Mouse (Mus musculus) natural killer cell, adult 2 months (primary cell): ENCODE results near the gene Stk25.

ENCODE experiments used
- DNase-seq, 2 experiments: peaks; one replicate each; pipeline ENCODE4 v3.0.0; 2022; ENCODE audit warnings: low spot score in 2 of 2

The Stk25 gene

DNA sequence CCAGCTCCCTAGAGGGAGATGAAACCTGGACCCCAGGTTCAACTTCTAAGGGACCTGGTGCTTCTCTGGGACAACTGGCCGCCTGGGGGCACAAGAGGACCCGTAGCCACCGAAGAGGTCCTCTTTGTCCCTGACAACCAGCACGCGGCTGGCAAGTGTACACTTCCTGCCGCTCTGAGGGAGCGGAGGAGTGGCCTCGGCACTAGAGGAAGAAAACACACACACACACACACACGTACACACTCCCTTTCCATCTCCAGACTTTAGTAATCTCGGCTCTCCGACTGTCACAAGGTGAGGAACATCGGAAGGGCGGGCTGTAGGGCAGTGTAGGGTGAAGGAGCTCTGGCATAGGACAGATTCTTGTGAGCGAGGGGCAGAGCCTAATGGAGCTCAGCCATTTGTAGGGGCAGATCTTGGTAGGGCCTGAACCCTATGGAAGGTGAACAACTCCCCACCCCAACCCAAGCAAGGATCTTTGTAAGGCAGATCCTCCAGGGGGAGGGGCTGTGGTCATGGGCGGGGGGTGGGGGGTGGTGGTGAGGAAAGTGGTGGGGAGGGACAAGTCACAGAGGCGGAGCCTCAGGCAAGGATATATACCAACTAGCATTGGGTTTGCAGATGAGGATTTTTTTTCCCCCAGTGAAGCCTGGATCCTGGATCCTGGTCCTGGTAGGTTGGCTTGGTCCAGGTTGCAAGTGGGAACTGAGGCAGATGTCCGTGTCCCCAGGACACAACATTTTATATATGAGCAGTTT lies 10.5 kb upstream of the Stk25 start:
- DNase-seq: peak; percentile 63 to 76

DNA sequence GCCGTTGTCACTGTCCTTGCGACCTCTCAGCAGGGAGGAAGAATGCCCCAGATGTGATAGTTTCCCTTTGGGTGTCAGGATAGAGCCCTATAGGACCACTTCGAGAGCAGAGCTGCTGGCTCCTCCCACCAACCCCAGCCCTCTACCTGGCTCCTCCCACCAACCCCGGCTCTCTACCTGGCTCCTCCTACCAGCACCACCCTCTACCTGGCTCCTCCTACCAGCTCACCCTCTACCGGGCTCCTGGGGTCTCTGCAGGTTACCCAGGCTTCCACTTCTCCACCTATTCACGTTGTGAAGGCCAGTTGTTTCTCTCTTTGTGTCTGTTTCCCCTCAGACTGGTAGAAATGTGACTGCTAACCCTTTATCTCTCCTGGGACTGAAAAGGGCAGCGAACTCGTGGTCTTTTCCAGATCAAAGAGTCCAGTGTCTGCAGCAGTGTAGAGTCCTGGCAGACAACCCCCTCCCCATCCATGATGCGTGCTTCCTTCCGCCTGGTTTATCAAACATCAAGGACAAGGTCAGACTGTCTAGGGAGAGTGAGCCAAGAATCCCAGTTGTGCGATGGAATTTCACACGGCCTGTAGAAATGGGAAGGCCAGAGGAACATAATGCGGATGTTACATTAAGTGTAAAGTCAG lies 9.4 kb upstream of the Stk25 start:
- peak; percentile 38 to 66 for DNase-seq

DNA sequence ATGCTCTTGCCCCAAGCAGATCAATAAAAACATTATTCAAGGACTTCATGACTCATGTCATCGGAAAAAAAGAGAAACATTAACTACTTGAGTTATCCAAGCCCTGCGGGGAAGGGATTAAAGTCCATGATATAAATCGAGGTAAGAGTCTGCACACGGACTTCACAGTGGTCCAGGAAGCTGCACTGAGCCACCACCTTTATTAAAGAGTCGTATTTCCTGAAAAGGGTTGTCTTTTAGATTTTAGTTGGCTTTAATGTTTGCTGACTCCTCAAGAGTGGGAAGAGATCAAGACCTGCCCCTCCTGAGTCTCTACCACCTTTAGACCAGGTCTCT lies 1.5 kb downstream of the Stk25 start:
- no peak for DNase-seq

DNA sequence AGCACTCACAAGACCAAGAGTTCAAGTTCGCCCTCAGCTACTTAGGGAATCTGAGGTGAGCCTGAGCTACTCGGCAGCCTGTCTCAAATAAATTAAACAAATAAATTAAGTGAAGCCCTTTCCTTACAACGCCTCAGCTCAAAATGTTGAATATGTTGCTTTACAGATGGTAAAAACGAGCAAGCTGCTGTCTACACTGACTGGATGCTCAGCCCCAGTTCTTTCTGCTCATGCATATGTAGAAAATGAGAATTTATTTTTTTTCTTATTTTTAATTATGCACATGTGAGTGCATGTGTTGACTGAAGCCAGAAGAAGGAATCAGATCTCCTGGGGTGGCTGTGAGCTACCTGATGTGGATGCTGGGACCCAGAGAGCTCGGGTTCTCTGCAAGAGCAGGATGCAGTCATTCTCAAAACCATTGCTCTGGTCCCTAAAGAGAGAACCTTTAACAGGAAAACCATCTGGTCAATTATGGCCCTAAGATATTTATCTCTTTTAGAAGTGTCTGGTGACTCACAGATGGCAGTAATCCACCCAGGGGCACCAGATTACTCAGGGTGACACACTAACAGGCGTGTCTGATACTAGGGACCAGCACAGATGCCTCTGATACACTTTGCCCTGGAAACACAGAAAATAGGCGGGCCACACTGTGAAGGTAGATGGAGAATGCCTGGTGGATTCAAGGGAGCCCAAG lies 2.0 kb downstream of the Stk25 start:
- no peak for DNase-seq

DNA sequence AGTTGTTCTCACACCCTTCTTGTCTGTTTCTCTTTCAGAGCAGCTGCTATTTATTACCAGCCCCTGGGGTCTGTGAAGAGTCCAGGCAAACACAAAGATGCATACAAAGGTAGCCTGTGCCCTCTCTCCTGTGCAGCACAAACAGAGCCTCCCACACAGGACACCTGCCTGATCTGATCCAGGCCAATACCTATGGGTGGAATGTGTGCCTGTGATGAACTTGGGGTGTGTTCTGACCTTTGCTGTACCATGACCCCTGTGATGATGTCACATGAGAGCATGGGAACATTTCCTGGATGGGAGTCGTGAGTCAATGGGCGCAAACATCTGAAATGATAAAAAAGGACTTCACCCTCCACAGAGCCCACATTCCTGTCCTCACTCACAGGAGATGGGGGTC lies 3.7 kb downstream of the Stk25 start:
- no peak for DNase-seq

DNA sequence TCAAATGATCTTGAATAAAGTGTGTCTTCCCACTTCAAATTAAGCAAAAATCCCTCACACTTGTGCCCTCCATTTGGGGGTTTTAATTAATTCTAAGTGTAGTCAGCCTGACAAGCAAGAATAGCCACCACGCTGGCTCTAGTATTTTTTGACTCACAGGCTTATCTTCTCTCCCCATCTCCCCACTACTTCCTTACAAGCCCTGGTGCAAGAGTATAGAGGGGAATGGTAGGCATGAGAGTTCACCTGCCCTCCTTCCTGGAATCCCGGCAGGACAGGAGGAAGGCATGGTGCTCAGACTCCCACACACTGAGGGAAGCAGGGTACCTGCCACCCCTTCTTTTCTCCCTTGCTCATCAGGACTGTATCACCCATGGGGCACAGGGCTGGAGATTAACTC lies 4.2 kb downstream of the Stk25 start:
- no peak for DNase-seq

GRCm38 (mm10) chr1:93649604-93650172 lies 8.8 kb downstream of the Stk25 start:
- no peak for DNase-seq

- DNase-seq: no peak
Observed at GRCm38 (mm10) chr1:93642692-93643091, 15.8 kb downstream of the Stk25 start.

GRCm38 (mm10) chr1:93641978-93642377 lies 16.5 kb downstream of the Stk25 start:
- no peak for DNase-seq

DNA sequence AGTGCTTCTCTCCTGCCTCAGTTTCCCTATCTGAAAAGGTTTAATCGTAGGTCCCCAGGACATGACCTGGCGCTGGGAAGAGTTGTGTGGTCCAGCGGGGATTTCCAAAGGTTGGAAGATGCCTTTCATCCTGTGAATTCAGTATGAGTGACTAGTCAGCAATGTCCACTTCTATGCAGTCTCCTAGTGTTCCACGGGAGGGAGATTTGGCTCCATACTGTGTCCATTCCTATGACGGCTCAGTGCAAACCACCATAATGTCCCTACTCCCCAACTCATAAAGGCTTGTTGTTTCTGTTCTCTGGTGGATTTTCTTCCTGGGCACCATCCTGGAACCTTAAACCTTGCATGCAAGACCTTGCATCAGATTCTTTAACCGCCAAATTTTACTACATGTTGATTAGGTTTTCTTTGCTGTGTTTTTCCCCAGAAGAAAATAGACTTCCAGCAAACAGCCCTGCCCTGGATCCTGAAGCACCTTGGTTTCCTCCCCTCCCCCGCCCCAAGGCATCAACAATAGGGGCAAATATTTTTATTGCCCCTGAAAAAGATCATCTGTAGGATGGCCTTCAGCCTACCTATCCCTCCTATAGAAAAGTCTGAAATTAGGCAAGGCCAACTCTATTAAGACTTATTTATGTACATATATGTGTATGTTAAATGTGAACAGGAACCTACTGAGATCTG lies 22.1 kb downstream of the Stk25 start:
- DNase-seq: no peak

- DNase-seq: peak; percentile 96 to 98
Observed at GRCm38 (mm10) chr1:93635580-93636192, 22.8 kb downstream of the Stk25 start.

DNA sequence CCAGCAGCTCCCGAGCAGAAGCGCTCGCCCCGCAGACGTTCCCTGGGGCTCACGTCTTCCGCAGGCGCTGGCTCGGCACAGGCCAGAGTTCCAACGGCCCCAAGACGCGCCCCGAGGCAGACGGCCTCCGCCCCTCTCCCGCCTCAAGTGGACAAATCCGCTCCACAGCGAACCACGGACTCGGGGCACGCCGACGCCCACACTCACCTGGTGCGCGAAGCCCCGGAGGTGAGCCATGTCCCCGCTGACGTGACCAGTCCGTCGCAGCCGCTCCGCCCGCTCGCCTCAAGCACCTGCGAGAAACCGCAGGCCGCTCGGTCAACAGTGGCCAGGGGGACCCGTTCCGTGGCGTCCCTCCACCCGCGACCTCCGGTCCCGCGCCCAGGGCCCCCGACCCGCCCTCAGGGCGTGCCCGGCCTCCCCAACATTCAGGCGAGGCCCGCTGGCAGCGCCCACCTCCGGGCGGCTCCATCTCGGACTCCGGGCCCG lies 23.3 kb downstream of the Stk25 start:
- DNase-seq: no peak

- no peak for DNase-seq
Observed at GRCm38 (mm10) chr1:93634481-93634891, 24.0 kb downstream of the Stk25 start.

DNA sequence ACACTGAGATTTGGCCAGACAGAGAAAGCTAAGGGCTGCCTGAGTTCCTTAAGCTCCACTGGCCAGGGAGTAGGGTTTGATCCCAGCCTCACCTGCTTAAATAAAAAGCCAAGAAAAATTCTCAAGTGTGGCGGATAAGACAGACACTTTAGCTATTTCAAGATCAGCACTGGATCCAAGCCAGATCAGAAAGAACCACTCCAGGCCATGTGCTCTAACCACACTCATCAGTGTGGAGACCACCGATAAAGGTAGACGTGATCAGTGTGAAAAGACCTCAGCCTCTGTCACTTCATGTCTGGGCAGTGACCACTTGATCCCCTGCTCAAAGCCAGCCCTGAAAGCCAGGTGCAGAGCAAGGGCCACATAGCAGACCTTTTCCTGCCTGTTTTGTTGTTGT lies 25.7 kb downstream of the Stk25 start:
- no peak for DNase-seq

DNA sequence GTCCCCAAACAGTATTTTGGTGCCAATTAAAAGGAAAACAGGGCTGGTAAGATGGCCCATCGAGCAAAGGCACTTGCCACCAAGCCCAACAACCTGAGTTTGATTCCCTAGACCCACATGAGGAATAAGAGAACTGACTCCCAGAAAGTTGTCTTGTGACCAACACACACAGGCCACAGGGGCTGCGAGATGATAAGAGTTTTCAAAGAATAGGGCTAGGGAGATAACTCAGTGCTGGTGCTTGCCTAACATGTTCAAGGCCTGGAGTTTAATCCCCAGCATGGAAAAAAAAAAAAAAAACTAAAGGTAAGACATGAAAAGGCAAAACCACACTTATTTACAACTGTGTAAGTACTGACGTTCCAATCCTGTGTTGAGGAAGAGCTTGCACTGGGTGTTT lies 27.7 kb downstream of the Stk25 start:
- DNase-seq: no peak

DNA sequence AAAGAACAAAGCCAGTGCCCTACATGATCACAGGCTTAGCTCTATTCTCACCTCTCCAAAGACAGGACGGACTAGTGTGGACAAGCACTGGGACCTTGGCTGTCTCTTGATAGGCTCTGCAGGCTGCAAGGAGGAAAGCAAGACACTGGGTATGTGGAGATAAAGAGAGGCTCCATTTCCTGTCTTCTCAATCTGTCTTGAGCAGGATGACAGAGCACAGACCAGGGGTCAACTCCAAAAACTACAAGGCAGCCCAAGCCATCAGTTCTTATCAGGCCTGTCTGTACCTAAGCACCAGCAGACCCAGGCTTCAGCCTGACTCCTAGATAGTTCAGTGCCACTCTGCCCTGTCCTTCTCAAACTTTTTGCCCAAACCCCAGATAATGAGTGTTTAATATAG lies 34.0 kb downstream of the Stk25 start:
- DNase-seq: no peak

GRCm38 (mm10) chr1:93618948-93619347 lies 39.5 kb downstream of the Stk25 start:
- no peak for DNase-seq

DNA sequence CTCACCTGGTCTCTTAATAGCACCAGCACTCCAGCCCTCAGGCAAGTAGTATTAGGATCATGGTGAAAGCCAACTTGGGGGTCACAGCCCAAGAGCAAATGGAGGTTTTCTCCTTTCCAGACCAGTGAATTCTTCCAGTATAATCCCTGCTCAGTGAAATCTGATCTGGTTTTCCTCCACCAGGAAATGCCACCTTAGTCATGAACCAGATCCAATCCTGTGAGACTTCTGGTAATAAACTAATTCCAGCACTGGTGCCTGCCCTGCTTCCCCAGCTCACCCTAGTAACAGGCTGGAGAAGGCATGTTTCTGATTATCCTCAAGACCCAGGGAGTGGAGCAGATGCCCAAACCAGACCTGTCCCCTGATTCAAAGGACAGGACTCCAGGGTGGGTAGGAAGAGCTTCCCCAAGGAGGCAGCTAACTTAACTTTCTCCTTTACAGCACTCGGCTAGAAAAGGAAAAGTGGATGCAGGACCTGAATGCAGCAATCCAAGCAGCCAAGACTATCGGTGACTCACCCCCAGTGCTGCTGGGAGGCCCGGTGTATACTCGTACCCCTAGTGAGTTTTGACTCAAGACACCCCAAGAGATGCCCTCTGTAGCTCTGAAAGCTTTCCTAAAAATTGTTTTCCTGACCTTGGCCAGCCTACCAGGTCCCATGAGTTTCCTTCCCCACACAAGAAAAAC lies 40.3 kb downstream of the Stk25 start:
- no peak for DNase-seq

- DNase-seq: no peak
Observed at GRCm38 (mm10) chr1:93609762-93610161, 48.7 kb downstream of the Stk25 start.

GRCm38 (mm10) chr1:93608696-93609245 lies 49.7 kb downstream of the Stk25 start:
- DNase-seq: no peak
